Mouse (Mus musculus) large intestine, adult 2 months (tissue): ENCODE measurements around the gene Slc25a19. TPM values are rescaled to one million over a fixed set of nuclear protein-coding genes. Genes with fewer than 3 reads are reported as not detected.
A peak's percentile ranks its signal among the peaks of the same experiment; 100 is the strongest.
"Not testable (repeated sequence)": the region's sequence is repeated elsewhere in the genome, so short reads cannot be mapped to it uniquely, and the experiment has no call there.

Experiments
- DNase-seq: peaks from one replicate; pipeline ENCODE4 v3.0.0-alpha.2; 2012; ENCODE audit warnings: low read depth, low spot score
- WGBS: fragments of 180-500 bp; shearing (Covaris S2); methylation state at CpG from one replicate; pipeline ENCODE4 v1.1.7; 2018; 5-methylcytosine and 5-hydroxymethylcytosine counted together
- polyA plus RNA-seq: library from polyadenylated mRNA; depleted of rRNA; stranded (reverse); fragments of >200 nt; gene quantifications from 2 replicates; pipeline ENCODE4 v1.2.3, GENCODE M21; 2012; rRNA removed

The Slc25a19 gene
- polyA plus RNA-seq: 30.4 and 36.8 TPM in 2 replicates

DNA sequence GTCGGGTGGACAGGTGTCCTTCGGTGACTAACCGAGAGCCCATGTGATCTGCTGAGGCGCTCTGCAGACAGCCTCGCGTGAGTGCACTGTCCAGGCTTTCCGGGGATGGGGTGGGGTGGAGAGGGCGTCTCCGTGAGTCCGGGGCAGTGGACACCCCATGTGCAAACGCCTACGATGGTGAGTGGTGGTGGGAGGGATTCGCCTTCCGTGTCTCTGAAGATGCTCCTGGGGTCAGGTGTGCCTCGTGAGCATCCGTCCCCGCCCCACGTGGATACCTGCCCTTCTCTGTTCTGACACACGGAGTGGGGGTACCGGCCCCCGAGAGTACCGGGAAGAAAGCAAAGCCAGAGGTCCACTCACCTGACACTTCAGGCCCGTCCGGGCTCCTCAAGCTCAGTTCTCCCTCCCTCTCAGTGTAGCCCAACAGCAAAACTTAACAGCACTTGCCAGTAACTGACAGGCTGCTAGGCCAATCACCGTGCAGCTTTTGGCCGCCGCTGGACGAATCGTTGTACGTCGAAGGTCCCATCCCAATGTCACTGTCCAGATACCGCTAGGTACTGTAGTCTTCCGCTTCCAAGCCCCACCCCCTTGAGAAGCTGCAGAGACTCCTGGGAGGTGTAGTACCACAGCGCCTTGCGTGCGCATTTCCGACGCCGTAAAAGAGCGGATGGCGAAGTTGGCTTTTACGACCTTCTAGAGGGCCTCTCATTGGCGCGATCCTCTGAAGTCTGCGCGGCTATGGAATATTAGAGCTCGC lies at the start of gene Slc25a19:
Gene Slc25a19 (minus strand): TSS at position 591 of the 760 bp plus-strand sequence.
- WGBS: under 1% methylated on average over 47 of the region's 47 CpGs
- DNase-seq: peak; percentile 99

DNA sequence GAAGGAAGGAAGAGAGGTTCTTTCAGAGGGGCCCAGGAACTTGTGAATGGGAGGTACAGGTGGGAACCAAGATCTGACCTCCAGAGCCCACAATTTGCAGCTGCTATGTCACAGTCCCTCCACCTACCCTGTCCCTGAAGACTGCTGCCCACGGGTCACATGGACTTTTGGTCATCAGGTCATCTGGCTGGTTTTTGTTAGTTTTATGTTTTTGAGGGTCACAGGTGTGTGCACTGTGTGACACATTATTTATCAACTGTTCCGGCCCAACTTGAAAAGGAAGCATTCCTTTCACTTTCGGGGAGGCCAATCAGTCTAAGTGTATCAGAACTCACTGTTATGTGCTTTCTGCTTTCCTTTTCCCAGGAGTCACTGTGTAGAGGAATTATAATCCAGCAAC lies 49.4 kb upstream of the Slc25a19 start:
- DNase-seq: no peak
- 65% methylated on average over 3 of the region's 3 CpGs for WGBS

DNA sequence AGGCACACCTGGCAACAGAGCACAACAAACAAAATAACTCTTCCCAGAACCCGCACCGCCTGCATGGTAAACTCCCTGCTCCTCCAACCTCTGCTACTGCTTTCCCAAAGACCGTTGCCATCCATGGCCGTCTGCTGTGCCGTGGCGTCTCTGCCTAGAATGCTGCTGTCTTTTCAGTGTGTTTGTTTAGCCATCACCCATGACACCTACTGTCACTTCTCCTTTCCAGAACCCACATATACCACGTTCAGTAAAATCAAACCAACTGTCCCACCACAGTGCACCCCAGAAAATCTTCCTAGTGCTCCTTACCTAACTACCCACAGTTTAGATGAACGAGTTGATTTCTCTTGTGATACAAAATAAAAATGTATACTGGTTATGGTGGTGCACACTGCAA lies 48.6 kb upstream of the Slc25a19 start:
- WGBS: 74% methylated on average over 8 of the region's 8 CpGs
- no peak for DNase-seq

DNA sequence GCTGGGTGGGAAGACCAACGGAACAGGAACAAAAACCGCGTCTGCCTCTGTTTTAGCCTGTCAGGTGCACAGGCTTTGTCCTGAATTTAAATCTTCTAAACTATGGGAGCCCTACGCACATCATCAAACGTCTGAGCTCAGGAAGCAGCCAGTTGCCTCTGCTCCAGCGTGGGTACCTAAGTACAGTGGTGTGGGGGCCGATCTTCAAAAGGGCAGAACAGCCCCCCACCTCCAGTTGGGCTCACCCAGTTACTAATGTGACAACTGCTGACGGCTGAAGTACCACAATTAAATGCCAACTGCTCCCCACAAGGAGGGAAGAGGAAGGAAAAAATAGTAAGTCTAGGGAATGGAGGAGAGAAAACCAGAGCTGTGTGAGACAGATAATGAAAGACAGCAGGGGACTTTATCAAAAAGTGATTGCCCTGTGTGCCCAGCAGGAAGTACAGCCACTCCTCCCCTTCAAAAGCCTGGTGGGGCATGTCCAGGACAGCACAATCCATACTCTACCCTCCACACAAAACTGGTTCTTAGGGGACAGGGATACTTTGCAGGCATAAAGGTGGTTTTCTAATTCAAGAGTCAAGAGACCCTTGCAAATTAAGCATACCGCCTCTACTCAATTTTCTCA lies 46.3 kb upstream of the Slc25a19 start:
- 75% methylated on average over 9 of the region's 9 CpGs for WGBS
- DNase-seq: no peak

DNA sequence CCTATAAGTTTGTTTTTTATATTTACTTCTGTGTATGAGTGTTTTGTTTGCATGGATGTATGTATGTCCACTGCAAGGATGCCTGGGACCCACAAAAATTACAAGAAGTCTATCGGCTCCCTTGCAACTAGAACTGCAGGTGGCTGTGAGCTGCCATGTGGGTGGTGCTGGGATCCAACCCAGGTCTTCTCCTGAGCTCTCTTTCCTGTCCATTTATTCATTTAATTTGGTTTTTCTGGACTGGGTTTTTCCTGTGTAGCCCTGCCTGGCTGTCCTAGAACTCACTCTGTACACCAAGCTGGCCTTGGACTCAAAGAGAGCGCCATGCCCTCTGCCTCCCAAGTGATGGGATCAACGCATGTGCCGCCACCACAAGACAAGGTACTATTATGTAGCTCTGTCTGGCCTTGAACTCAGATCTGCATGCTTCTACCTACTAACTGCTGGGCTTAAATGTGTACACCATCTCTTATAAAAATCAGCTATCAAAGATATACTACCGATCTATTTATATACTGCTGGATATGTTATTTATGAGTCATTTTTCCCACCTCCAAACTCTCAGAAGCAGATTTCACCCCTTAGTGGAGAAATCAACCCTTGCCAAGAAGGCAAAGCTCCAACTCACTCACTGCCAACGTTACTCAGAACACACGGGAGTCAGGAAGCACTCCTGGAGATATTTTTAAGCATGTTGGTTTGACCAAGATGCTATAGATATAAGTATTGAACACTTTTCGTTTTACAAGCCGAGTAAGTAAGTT lies 45.6 kb upstream of the Slc25a19 start:
- no peak for DNase-seq
- 70% methylated on average over 9 of the region's 9 CpGs for WGBS

DNA sequence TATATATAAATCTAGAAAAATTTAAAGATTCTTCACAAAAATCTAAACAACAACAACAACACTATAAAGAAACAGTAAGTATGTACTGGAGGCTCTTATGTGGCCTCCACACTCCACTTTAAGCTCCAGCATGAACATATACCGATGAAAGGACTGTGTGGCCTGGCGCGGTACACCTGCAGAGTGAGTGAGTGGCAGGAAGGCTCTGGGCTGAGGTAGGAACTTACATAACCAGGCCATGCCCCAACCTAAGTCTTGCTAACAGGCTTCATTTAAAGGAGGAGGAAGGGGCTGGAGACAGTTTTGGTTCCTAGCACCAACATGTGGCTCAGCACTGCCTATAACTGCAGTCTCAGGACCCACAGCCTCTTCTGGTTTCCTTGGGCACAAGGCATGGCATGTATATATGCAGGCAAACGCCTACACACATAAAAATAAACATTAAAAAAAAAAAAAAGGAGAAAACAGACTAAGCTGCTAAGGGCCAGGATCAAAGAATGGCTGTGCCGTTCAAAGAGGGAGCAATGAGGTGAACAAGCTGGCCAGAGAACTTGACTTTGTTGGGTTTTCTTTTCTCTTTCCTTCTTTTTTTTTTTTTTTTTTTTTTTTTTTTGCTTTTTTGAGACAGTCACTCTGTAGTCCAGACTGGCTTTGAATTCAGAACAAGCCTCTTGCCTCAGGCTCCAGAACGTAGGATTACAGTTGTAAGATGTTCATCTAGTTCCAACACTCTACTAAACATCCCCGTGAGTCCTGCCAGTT lies 44.3 kb upstream of the Slc25a19 start:
- WGBS: 55% methylated on average over 7 of the region's 7 CpGs
- DNase-seq: no peak

DNA sequence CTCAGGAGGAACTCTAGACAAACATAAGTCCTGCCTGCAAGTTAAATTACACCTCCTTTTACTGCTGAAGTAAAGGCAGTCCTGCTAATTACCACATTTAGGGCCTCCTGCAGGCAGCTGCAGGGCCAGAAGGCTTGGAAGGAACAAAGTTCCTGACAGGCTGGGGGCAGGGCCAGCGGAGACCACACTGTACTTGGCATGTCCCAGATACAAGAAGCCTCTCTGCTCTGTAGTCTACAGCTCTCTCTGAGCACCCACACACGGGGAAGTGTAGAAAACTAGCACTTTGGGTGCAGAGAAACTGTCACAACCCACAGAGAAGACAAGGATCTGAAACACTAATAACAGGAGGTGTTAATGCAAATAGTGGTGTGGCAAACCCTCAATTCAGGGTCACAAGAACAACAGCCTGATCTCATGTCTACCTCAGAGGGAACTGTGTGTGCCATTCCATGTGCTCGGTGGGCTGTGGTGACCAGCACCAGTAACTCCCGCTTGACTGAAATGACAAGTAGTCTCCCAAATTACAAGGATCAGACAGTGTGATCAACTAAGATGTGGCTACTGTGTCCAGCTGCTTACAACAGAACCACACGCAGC lies 42.5 kb upstream of the Slc25a19 start:
- no peak for DNase-seq
- WGBS: 15% methylated on average over 5 of the region's 5 CpGs

DNA sequence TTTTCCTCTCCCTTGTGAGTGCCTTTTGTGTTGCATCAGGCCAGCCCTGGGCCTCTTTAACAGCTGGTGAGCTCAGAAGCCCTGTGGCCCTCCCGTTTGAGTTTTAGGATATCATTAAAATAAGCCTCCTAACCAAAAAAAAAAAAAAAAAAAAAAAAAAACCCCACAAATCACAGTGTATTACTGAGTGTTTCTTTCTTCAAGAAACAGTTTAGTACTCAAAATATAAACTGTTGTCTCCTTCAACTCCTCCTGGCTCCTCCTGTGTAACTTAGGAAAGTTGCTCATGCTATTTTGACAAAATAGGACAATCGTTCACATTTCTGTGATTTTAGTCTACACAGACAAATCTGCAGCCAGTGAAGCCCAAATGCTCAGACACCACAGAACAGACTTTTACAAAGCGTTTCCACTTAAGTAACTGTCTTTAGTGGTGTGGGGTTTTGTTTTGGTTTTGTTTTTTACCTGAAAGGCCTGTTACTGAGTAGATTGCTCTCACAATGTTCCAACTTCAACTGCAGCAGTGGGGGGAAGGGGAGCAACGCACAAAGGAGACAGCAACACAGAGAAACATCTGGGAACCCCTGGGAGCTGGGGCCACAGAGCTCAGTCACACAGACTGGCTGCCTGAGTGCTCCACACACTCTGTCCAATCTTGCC lies 35.7 kb upstream of the Slc25a19 start:
- 63% methylated on average over 4 of the region's 4 CpGs for WGBS

DNA sequence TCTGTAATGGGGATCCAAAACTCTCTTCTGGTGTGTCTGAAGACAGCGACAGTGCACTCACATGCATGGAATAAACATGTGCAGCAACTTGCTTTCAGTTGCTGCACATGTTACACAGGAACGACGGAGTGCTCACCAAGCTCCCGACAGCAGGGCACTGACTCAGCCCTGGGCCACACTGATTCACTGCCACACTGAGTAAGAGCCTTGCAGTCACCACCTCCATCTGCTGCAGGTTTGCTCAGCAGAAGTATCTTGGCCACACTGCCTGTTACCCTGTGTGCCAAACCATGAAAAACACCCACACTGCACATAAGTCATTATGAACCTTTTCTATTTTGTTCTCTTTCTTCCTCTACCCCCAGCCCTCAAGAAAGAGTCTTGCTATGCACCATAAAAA lies 32.3 kb upstream of the Slc25a19 start:
- WGBS: 86% methylated on average over 4 of the region's 4 CpGs
- DNase-seq: no peak

More for the DNA sequence above, 35.7 kb upstream of the Slc25a19 start:
- no peak for DNase-seq

DNA sequence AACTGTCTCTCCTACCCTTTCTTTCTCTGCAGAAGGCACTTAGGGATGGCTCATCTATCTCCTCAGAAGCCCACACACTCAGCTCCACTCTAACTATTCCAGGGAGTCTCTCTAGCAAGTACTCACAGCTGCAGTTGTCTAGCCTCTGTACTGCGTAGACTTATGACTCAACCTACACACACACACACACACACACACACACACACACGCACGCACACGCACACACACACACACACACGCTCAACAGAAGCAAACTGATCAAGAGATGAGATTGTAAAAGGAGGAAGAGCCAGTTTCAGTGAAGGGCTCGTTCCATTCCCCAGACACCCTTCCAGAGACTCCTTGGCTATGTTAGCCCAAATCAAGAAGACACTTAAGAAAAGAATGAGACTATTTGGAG lies 30.4 kb upstream of the Slc25a19 start:
- WGBS: 78% methylated on average over 6 of the region's 6 CpGs

DNA sequence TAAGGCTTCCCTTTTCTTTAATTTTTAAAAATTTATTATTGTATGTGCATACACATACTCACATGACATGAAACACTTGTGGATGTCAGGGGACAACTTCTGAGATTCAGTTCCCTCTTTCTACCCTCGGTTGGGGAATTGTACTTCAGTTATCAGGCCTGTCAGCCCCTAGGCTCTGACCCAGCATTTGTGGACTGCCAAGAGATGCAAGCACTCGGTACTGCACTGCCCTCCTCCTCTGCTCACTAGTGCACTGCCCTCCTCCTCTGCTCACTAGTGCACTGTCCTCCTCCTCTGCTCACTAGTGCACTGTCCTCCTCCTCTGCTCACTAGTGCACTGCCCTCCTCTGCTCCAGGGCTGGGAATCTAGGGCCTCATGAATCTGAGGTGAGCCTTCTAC lies 26.0 kb upstream of the Slc25a19 start:
- 63% methylated on average over 2 of the region's 2 CpGs for WGBS
- no peak for DNase-seq

More for the DNA sequence above, 30.4 kb upstream of the Slc25a19 start:
- DNase-seq: no peak

DNA sequence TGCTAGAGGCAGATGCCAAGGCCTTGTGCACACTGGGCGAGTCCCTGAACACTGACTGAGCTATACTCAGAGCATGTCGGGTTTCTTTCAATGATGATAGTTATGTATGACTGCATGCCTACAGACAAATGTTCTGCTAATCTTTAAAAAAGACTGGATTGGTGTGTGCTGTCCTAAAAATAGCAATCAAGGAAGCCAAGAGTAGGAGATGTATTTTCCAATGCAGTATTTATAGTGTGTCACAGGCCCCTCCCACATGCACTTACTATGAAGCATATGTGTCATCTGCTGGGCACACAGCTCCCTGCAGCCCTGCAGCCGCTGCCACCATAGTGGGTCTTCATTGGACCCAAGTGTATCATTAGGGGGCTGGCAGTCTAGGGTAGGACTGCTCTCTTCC lies 25.1 kb upstream of the Slc25a19 start:
- no peak for DNase-seq
- 83% methylated on average over 3 of the region's 3 CpGs for WGBS

DNA sequence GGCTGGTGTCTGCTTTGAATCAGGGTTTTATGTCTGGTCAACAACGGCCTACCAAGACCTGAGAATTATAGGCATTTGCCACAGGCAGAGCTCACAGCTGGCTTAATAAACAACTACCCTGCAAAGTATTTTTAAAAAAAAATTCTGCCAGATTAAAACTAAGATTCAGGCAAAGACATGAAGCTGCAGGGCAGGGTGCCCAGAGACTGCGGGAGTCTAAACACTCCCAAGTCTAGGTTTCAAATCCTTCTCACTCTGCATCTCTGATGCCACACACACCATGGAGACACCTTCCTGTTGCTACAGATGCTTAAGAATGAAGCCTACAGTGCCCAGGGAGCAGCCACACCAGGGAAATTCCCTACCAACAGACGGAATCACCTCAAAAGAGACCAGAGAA lies 23.6 kb upstream of the Slc25a19 start:
- WGBS: 83% methylated on average over 3 of the region's 3 CpGs
- no peak for DNase-seq

DNA sequence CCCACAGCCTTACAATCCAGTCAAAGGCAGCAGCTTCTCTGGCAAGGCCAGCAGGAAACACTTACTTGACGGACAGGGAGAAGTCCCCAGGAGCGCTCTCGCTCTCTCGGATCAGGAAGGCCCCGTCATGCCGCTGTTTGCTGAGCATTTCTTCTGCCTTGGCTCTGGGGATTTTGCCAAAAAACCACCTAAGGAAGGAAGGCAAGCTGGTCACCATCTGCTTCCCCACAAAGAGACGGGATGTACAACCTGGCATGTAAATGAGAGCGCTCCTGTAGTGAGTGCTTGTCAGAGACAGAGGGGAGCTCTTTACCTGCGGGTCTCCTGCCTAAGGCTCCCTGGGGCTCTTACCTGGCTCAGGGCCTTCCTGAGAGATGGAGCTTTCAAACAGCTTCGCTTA lies 21.6 kb upstream of the Slc25a19 start:
- DNase-seq: no peak
- WGBS: 71% methylated on average over 10 of the region's 10 CpGs

DNA sequence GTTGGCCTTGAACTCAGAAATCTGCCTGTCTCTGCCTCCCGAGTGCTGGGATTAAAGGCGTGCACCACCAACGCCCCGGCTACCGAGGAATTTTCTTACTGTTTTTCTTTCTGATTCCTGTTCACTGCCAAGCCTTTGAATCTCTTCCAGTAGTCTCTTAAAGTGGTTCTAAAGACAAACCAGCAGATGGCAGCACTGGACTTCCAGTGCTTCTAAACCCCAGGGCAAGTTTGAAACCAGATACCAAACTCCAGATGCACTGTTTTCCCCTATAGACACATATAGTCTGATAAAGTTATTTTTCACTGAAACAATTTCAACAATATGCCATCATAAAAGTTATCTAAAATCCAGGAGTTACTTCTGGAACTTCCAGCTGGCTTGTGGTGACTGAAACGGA lies 19.4 kb upstream of the Slc25a19 start:
- WGBS: 17% methylated on average over 6 of the region's 6 CpGs
- DNase-seq: no peak

DNA sequence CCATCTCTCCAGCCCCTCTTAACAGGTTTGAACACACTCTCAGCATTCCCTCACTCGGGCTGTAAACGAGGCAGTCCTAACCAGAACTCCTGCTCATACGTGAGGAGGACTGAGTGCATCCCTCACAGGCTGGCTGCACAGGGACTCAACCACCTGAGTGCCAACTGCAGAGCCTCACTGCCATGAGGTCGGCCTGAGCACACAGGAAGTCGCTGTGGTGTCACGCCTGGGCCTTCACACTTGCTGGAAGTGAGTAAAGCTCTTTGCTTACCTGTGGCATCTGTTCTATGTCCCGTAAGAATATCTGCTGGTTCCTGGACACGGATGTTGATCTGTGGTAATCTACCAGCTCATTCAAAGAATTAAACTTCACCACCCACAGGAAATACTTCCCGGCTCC lies 18.3 kb upstream of the Slc25a19 start:
- no peak for DNase-seq
- 90% methylated on average over 9 of the region's 9 CpGs for WGBS

DNA sequence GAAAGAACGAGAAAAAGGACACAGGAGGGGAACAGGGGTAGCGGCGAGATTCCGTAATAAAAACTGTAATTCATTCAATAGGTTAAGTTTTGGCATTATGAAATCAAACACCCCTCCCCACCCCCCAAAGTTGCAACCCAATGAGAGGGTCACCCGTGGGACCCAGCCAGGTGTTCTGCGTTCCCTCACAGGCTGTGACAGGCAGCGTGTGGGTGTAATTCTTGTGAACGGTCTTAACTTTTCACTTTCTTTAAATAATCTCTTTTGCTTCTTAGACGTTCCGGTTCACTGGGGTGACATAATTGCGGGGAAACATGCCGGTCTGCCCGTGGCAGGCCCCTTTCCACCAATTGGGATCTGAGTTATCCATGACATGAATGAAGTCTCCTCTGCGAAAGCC lies 17.4 kb upstream of the Slc25a19 start:
- WGBS: 88% methylated on average over 14 of the region's 14 CpGs
- not testable (repeated sequence) for DNase-seq

DNA sequence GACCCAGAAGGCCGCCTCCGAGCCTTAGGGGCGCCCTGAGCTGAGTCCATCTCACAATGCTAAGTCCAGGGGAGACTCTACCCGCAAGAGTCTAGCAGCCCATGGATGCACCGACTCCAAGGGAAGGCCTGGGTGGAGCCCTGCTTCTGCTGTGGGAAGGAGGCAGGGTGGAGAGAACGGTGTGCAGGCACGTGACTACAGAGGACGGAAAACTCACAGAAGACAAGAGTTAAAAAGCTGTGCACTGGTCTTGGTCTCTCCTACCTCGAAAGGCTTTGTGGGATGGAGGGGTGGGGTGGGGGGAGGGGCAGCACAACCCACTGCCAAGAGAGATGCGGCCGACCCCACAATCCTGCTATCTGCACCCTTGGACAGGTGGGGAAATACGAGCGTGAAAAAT lies 16.2 kb upstream of the Slc25a19 start:
- no peak for DNase-seq
- 91% methylated on average over 13 of the region's 13 CpGs for WGBS

DNA sequence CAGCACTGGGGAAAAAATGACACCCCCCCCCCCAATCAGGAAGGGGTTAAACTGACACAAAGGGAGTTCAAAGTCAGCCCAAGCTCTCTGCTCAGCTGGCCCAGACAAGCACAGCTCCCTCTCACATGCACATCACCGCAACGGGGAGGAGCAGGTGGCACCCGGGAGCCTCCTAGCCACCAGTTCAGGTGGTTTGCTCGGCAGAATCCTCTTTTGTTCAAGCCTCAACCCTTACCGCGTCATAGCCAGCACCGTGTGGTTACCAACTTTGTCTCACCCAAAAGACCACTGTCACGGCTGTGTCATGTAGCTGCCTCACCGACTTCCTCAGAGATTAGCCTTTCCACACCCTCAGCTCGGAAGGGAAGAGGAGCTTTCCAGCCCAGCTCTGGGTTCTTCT lies 15.2 kb upstream of the Slc25a19 start:
- 73% methylated on average over 10 of the region's 10 CpGs for WGBS

More for the DNA sequence above, 15.2 kb upstream of the Slc25a19 start:
- no peak for DNase-seq
